Mouse (Mus musculus): ENCODE data around the gene Adamts17. TPM values are rescaled to one million over a fixed set of nuclear protein-coding genes. Genes with fewer than 3 reads are reported as not detected.

The Adamts17 gene
- polyA plus RNA-seq, 1 experiment, result 6.8 TPM

DNA sequence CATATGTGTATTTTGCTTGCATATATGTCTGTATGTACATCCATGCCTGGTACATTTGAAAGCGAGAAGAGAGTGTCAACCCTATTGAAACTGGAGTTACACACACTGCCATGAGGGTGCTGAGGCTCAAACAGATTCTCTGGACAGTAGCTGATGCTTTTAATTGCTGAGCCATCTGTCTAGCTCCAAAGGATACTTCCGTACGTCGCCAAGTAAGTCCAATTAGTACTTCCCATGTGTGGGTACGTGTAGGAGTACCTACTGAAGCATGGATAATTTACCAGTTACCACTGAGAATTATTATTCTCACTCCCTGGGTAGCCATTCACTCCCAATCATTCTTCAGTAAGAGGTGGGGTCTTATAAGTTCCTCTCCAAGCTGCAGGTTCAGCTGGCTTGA is 19.7 kb downstream of the Adamts17 start:
- no peak overlapping the region for H3K27ac ChIP-seq (ENCODE audit: control insufficient read depth, insufficient read depth, low read depth, low read length)
- H3K27me3 ChIP-seq (ENCODE audit: control insufficient read depth, insufficient read depth, low read length), result no peaks in the 10 kb centered on the region
- no peaks in the 10 kb centered on the region for H3K36me3 ChIP-seq (ENCODE audit: control insufficient read depth, insufficient read depth, low read length)
- TF ChIP-seq POLR2A (IDR thresholded peaks at IDR 0.05; ENCODE audit: control insufficient read depth, low read depth, low read length), result no peak
- TF ChIP-seq CTCF (IDR thresholded peaks at IDR 0.05; ENCODE audit: control insufficient read depth, insufficient read depth, insufficient replicate concordance, low read depth, low read length), result no peak
- H3K4me1 ChIP-seq (ENCODE audit: control insufficient read depth, insufficient read depth, low read length), result no peaks in the 10 kb centered on the region
- H3K4me3 ChIP-seq (ENCODE audit: control insufficient read depth, low read depth, low read length), result no peak overlapping the region

DNA sequence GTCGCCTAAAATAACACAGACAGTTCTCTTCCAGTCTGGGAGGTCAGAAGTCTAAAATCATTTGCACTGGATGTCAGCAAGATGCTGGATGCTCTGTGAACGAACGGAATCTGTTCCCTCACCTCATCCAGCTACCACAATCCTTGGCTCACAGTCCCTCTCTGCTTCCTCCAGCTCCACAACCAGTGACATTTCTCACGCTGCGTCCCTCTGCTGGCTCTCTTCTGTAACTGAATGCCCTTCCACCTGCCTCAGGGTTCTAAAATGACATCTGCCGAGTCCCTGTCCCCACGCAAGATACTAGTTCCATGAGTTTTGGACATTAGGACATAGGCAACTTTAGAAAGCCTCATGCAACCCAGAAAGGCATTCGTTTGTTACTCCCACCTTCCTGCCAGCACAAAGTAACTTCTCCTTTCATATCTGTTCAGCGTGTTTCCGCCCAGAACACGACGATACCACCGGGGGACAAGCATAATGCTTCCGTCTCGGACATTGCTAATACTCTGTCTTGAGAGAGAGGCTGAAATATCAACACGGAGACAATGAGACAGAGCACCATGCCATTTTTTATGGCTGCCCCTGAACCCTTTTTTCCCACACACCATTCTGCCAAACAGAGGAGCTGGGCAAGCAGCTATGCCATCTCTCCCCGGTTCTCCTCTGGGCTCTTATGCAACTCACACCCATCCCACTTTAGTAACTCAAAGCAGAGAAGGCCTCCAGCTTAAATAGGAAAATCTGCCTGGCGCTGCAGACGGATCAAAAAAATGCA is 27.6 kb downstream of the Adamts17 start:
- no peak overlapping the region for H3K4me3 ChIP-seq (ENCODE audit: control insufficient read depth, low read depth, low read length)
- no peaks in the 10 kb centered on the region for H3K27me3 ChIP-seq (ENCODE audit: control insufficient read depth, insufficient read depth, low read length)
- TF ChIP-seq POLR2A (IDR thresholded peaks at IDR 0.05; ENCODE audit: control insufficient read depth, low read depth, low read length) (no peak), CTCF (IDR thresholded peaks at IDR 0.05; ENCODE audit: control insufficient read depth, insufficient read depth, insufficient replicate concordance, low read depth, low read length) (0 out of 2 replicates have a peak, but pooled peaks have one; percentile 24)
- H3K36me3 ChIP-seq (ENCODE audit: control insufficient read depth, insufficient read depth, low read length), result no peaks in the 10 kb centered on the region
- peak overlapping the region; percentile 65 for H3K27ac ChIP-seq (ENCODE audit: control insufficient read depth, insufficient read depth, low read depth, low read length)
- peaks cover under 1% of the 10 kb centered on the region for H3K4me1 ChIP-seq (ENCODE audit: control insufficient read depth, insufficient read depth, low read length)

DNA sequence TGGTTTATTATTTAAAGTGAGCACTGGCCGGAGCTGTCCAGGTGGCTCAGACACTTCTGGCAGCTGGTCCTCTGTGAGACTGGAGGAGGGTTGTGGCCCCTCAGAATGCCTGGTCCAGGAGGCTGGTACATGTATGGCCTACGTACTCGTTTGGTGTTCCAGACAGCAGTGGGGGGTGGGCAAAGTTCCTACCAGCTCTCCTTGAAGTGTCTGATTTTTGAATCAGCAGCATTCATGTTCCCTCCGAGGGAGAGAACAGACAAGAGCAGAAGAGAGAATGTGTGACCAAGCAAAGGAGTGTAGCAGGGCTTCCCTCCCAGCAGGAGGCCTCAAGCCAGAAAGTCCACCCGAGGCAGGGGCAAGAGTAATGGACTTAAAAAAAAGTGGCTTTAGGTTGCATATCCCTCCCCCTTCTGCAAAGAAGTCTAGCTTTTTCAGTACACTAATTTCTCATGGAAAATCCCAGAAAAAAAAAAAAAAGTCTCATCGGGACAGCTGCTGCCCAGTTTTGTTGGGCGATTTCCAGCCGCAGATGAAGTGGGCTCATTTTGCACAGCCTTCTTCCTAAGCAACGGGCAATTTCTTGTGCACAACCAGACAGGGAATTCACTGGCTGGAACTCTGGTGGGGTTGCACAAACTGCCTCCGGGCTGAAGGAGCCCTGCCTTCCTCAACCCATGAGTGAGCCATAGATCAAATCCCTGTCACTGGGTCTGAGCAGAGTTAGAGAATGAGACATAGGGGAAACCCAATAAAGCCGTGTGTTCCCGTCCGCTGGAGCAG is 28.4 kb downstream of the Adamts17 start:
- peaks cover 3% of the 10 kb centered on the region for H3K4me1 ChIP-seq (ENCODE audit: control insufficient read depth, insufficient read depth, low read length)
- H3K27me3 ChIP-seq (ENCODE audit: control insufficient read depth, insufficient read depth, low read length), result no peaks in the 10 kb centered on the region
- H3K27ac ChIP-seq (ENCODE audit: control insufficient read depth, insufficient read depth, low read depth, low read length), result peak overlapping the region; percentile 65
- TF ChIP-seq POLR2A (IDR thresholded peaks at IDR 0.05; ENCODE audit: control insufficient read depth, low read depth, low read length), result no peak
- no peak for TF ChIP-seq CTCF (IDR thresholded peaks at IDR 0.05; ENCODE audit: control insufficient read depth, insufficient read depth, insufficient replicate concordance, low read depth, low read length)
- no peaks in the 10 kb centered on the region for H3K36me3 ChIP-seq (ENCODE audit: control insufficient read depth, insufficient read depth, low read length)
- H3K4me3 ChIP-seq (ENCODE audit: control insufficient read depth, low read depth, low read length), result no peak overlapping the region

DNA sequence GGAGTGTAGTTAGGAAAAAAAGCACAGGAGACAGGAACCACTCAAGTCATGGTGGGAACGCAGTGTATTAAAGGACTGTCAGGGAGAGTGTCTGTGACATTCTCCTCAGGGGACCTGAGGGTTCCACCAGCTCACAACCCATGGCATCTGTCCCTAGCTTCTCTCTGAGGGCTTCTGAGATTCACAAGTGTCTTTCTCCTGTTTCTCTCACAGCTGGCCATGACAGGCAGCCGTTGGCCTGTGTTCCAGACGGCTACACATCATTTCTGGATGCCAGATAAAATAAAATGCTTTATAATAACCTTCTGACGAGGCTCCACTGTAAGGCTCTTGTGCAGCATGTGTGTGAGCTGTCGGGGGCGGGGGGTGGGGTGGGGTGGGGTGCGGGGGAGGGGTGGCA is 32.0 kb downstream of the Adamts17 start:
- H3K4me3 ChIP-seq (ENCODE audit: control insufficient read depth, low read depth, low read length), result no peak overlapping the region
- H3K36me3 ChIP-seq (ENCODE audit: control insufficient read depth, insufficient read depth, low read length), result no peaks in the 10 kb centered on the region
- H3K27ac ChIP-seq (ENCODE audit: control insufficient read depth, insufficient read depth, low read depth, low read length), result no peak overlapping the region
- H3K27me3 ChIP-seq (ENCODE audit: control insufficient read depth, insufficient read depth, low read length), result no peaks in the 10 kb centered on the region
- H3K4me1 ChIP-seq (ENCODE audit: control insufficient read depth, insufficient read depth, low read length), result peaks cover 3% of the 10 kb centered on the region
- TF ChIP-seq POLR2A (IDR thresholded peaks at IDR 0.05; ENCODE audit: control insufficient read depth, low read depth, low read length) (no peak), CTCF (IDR thresholded peaks at IDR 0.05; ENCODE audit: control insufficient read depth, insufficient read depth, insufficient replicate concordance, low read depth, low read length) (no peak)

DNA sequence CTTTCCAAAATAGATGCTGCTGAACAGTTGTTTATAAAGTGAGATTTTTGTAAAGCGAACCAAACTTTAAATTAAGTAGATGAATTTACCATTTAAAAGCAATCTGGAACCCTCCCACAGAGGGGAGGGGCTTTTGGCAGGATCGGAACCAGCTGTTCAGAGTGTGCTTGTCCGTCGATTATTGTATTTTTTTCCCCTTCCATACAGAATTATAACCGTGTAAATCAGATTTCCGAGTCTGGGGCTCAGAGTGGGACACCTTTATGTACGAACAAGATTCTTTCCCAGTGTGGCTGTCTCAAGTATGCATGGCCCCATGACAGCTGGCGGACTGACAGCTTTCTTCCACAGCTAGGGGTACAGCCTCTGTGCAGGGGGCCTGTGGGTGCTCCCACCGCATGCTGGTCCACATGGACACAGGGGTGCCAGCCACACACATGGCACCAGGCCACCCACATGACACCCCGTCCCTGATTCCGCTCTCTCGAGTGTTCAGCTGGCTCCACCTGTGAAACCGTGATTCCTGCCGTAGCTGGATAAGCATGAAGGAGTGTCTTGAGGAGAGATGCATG is 32.5 kb downstream of the Adamts17 start:
- peaks cover 3% of the 10 kb centered on the region for H3K4me1 ChIP-seq (ENCODE audit: control insufficient read depth, insufficient read depth, low read length)
- no peaks in the 10 kb centered on the region for H3K36me3 ChIP-seq (ENCODE audit: control insufficient read depth, insufficient read depth, low read length)
- H3K27ac ChIP-seq (ENCODE audit: control insufficient read depth, insufficient read depth, low read depth, low read length), result no peak overlapping the region
- H3K4me3 ChIP-seq (ENCODE audit: control insufficient read depth, low read depth, low read length), result no peak overlapping the region
- TF ChIP-seq POLR2A (IDR thresholded peaks at IDR 0.05; ENCODE audit: control insufficient read depth, low read depth, low read length), result no peak
- no peaks in the 10 kb centered on the region for H3K27me3 ChIP-seq (ENCODE audit: control insufficient read depth, insufficient read depth, low read length)

DNA sequence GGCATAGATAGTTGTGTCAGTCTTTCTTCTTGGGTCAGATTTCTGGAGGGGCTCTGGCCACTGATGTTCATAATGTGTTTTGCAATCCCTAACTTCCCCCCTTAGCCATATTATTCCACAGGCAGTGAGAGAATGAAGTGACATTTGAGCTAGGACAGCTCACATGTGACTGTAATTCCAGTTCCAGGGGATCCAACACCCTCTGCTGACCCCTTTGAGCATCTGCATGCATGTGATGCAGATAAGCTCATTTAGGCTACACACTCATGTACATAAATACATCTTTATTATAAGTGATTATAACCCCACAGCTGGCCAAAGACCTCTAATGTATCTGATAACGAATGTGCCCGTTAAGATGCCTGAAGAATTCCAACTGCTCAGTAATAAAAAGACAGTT is 33.7 kb downstream of the Adamts17 start:
- TF ChIP-seq CTCF (IDR thresholded peaks at IDR 0.05; ENCODE audit: control insufficient read depth, insufficient read depth, insufficient replicate concordance, low read depth, low read length), result no peak
- TF ChIP-seq POLR2A (IDR thresholded peaks at IDR 0.05; ENCODE audit: control insufficient read depth, low read depth, low read length), result no peak
- Histone ChIP-seq H3K27me3 (ENCODE audit: control insufficient read depth, insufficient read depth, low read length) (no peaks in the 10 kb centered on the region), H3K27ac (ENCODE audit: control insufficient read depth, insufficient read depth, low read depth, low read length) (no peak overlapping the region), H3K4me1 (ENCODE audit: control insufficient read depth, insufficient read depth, low read length) (peaks cover 9% of the 10 kb centered on the region), H3K4me3 (ENCODE audit: control insufficient read depth, low read depth, low read length) (no peak overlapping the region), H3K36me3 (ENCODE audit: control insufficient read depth, insufficient read depth, low read length) (no peaks in the 10 kb centered on the region)

DNA sequence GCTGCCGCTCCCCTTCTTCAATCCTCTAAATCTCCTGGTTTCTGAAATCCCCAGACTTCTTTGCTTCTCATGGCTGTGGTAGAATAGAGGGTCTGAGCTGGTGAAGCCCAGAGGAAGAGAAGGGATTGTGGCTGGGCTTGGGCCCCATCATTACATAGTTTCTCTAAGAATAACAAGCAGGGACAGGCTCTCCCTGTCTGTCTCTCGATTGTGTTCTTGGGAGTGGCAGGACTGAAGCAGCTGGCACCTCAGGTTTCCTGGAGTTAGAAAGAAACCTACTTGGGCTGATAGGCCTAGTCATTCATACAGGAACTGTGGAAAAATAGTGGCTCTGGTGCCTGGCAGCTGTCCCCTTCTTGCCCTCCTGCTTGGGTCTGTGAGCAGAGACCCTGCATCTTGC is 51.9 kb downstream of the Adamts17 start:
- Histone ChIP-seq H3K27me3 (ENCODE audit: control insufficient read depth, insufficient read depth, low read length) (no peaks in the 10 kb centered on the region), H3K4me3 (ENCODE audit: control insufficient read depth, low read depth, low read length) (no peak overlapping the region), H3K36me3 (ENCODE audit: control insufficient read depth, insufficient read depth, low read length) (no peaks in the 10 kb centered on the region), H3K27ac (ENCODE audit: control insufficient read depth, insufficient read depth, low read depth, low read length) (no peak overlapping the region), H3K4me1 (ENCODE audit: control insufficient read depth, insufficient read depth, low read length) (no peaks in the 10 kb centered on the region)
- no peak for TF ChIP-seq POLR2A (IDR thresholded peaks at IDR 0.05; ENCODE audit: control insufficient read depth, low read depth, low read length)
- TF ChIP-seq CTCF (IDR thresholded peaks at IDR 0.05; ENCODE audit: control insufficient read depth, insufficient read depth, insufficient replicate concordance, low read depth, low read length), result no peak
